Mouse (Mus musculus) left cerebral cortex, adult 9 months (tissue): ENCODE measurements around the gene Mical3.

Experiments
- DNase-seq, 2 experiments: peaks; one replicate each; pipeline ENCODE4 v3.0.0; 2022; ENCODE audit warnings: low spot score in 2 of 2

The Mical3 gene

GRCm38 (mm10) chr6:121109998-121110603 lies 20.7 kb downstream of the Mical3 start:
- peak; percentile 91 to 95 for DNase-seq

- peak in 1 of 2 experiments; percentile 34 for DNase-seq
Measured at GRCm38 (mm10) chr6:121109181-121109981, 21.4 kb downstream of the Mical3 start.

DNA sequence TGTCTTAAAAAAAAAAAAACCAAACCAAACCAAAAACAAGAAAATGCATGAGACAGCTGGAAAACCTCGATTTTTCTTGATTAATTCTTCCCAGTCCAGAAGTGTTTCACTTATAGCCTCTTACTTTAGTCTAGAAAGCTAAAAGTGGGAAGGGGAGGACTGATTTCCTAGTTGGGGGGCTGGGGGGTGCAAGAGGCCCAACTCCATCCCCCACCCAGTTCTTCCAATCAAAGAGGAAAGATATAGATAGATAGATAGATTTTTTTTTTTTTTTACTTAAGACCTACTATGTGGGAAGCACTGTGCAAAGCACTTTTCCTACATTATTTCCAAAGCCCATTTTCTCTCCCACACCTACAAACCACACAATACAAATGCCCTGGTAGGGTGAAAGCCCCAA lies 22.7 kb downstream of the Mical3 start:
- no peak for DNase-seq

- DNase-seq, result no peak
Measured at GRCm38 (mm10) chr6:121106711-121107405, 23.9 kb downstream of the Mical3 start.

- DNase-seq, result no peak
Measured at GRCm38 (mm10) chr6:121105726-121106125, 25.1 kb downstream of the Mical3 start.

- DNase-seq, result no peak
Measured at GRCm38 (mm10) chr6:121103406-121104171, 27.2 kb downstream of the Mical3 start.

GRCm38 (mm10) chr6:121102941-121103340 lies 27.9 kb downstream of the Mical3 start:
- no peak for DNase-seq

- no peak for DNase-seq
Measured at GRCm38 (mm10) chr6:121102084-121102483, 28.7 kb downstream of the Mical3 start.

DNA sequence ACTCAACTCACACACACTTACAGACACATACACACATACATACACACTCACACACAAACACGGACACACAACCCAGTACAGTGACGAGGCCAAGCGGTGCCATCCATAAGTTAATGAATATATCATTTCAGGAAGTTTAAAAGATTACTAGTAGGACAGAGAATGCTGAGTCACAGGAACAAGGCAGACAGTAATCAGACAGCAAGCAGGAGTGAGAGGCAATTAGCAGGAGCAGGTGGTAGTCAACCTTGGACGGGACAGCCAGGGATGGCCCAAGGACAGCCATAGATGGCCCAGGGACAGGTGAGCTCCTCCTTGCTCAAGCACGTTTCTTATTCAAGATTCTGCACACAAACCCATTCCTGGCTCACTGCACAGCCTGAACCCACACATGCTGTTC lies 29.6 kb downstream of the Mical3 start:
- DNase-seq, result no peak

DNA sequence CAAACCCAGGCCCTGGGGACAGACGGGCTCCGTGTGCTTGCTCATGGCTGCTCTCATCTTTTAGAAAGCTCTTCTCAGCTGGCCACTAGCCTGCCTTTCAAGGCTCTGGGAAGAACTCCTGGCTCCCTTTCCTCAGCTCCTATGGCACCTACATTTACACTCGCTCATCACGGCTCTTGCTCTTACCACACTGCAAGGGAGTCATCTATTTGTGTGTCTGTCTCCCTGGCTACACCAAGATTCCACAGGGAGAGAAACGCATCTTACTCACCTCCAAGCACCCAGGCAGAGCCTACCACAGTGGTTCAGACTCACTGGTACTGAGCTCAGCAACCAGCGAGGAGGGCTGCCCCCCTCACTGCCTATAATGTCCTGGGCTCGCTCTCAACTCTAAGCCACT lies 31.0 kb downstream of the Mical3 start:
- DNase-seq, result peak in 1 of 2 experiments; percentile 36

GRCm38 (mm10) chr6:121099228-121099608 lies 31.6 kb downstream of the Mical3 start:
- no peak for DNase-seq

DNA sequence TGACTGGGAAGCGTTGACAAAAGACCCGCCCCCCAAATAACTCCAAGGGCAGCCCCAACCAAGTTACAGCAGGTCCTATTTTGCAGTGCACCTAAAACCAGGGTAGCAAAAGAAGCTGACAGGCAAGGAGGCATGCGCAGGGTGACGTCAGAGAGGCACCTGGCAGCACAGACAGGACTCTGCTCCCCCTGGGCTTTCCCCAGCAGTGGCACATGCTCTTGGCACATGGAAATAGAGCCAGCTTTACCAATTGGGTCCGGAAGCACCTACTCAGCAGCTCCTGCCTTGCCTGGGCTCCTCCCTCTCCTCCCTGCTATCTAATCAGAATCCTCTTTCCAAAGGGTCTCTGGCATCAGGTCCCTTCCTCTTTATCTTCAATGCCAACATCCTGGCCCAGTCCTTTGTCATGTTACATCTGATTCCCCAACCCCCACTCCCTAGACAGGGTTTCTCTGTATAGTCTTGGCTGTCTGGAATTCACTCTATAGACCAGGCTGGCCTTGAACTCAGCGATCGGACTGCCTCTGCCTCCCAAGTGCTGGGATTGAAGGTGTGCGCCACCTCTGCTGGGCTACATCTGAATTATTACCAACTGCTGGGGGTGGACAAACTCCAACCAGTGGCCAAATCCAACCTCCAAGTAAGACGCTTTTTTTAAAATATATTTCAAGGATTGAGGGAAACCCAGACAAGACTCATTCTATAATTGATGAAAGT lies 32.1 kb downstream of the Mical3 start:
- DNase-seq, result no peak

DNA sequence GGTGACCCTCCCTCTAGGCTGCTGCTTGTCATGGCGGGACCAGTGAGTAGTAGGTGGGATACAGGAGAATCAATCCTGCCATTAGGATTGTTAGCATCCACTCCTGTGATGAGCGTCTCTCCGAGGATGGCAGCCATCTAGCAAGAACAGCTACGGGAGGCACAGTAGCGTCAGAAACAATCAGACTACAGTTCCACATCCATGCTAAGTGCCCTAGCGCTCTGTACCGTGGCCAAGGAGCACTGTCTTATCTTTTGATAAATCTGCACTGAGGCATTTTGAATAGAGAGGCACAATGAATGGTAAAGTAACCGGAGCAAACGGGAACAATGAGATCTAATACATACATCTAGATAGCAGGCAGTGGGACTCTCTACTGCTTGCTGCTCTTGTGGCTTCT lies 32.7 kb downstream of the Mical3 start:
- no peak for DNase-seq

- DNase-seq, result no peak
Measured at GRCm38 (mm10) chr6:121096862-121097261, 33.9 kb downstream of the Mical3 start.

GRCm38 (mm10) chr6:121096390-121096789 lies 34.4 kb downstream of the Mical3 start:
- DNase-seq, result no peak

- no peak for DNase-seq
Measured at GRCm38 (mm10) chr6:121093662-121094408, 37.0 kb downstream of the Mical3 start.

- DNase-seq, result no peak
Measured at GRCm38 (mm10) chr6:121090786-121091185, 40.0 kb downstream of the Mical3 start.

GRCm38 (mm10) chr6:121087586-121088245 lies 43.1 kb downstream of the Mical3 start:
- DNase-seq, result no peak

DNA sequence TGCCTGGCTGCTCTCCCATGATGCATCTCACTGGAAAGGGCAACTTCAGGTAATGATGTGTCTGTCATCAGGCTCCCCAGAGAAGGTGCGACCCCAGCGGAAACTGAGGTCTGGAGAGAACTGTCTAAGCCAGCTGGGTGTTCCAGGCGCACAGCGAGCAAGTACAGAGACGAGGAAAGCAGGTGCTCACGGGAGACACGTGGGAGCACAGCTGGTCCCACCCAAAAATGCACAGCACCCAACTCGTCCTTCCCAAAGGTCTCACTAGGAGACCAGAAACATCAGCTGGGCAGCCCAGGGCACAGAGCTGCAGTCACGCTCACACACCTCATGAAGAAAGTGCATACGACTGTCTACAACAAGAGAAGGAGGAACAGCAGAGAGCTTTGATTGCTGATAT lies 43.7 kb downstream of the Mical3 start:
- no peak for DNase-seq

DNA sequence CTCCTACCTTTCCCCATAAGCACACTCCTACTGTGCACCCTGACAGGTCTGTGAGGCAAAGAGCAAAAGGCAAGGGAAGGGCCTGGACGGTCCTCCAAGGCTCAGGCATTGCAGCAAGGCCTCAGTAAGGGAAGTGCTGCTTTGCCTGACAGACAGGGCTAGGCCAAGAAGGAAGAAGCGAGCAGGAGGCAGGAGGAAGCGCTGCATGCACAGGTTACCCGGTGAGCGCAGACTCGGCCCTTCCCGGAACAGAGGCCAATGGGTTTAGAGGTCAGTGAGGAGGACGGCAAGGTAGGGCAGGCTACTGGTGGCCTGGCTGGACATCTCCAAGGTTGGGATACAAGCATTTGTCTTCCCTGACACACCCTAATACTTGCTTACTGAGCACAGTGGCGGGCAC lies 44.6 kb downstream of the Mical3 start:
- DNase-seq, result no peak
